Mouse (Mus musculus) embryonic facial prominence, embryonic 11.5 days (tissue): ENCODE data around the gene Bscl2. TPM values are rescaled to one million over a fixed set of nuclear protein-coding genes. Genes with fewer than 3 reads are reported as not detected.

Experiments
- ATAC-seq: fragments of 200-750 bp; cut with Nextera tagmentation; replicated peaks from 2 replicates; pipeline ENCODE4 v1.8.0; 2017; ENCODE audit warnings: low read depth; ENCODE audit not compliant: insufficient number of reproducible peaks, low FRiP score, low TSS enrichment
- DNase-seq: peaks from one replicate; pipeline ENCODE4 v3.0.0-alpha.2; 2015; ENCODE audit warnings: low spot score
- H3K27ac ChIP-seq: fragments of 300-500 bp; sonication (generic); replicated peaks from 2 replicates; pipeline ENCODE4 v1.5.1; 2014; ENCODE audit warnings: mild to moderate bottlenecking, low read depth, low read length, control low read depth
- H3K27me3 ChIP-seq: fragments of 300-500 bp; sonication (generic); 2 replicates; pipeline ENCODE4 v1.6.1; 2014; ENCODE audit warnings: mild to moderate bottlenecking, low read length, moderate library complexity, mixed read lengths; ENCODE audit not compliant: control insufficient read depth, insufficient read depth
- H3K36me3 ChIP-seq: fragments of 300-500 bp; sonication (generic); replicated peaks from 2 replicates; pipeline ENCODE4 v1.6.1; 2014; ENCODE audit warnings: low read depth, mild to moderate bottlenecking, low read length, moderate library complexity, mixed read lengths; ENCODE audit not compliant: control insufficient read depth, insufficient read depth
- H3K4me1 ChIP-seq: fragments of 300-500 bp; sonication (generic); 2 replicates; pipeline ENCODE4 v1.6.1; 2014; ENCODE audit warnings: low read length, mixed read lengths; ENCODE audit not compliant: control insufficient read depth, insufficient read depth
- H3K4me2 ChIP-seq: fragments of 300-500 bp; sonication (generic); 2 replicates; pipeline ENCODE4 v1.6.1; 2014; ENCODE audit warnings: low read depth, mild to moderate bottlenecking, control low read depth, low read length, moderate library complexity
- H3K4me3 ChIP-seq: fragments of 300-500 bp; sonication (generic); 2 replicates; pipeline ENCODE4 v1.5.1; 2014; ENCODE audit warnings: low read depth, low read length, control low read depth
- H3K9ac ChIP-seq: fragments of 300-500 bp; sonication (generic); replicated peaks from 2 replicates; pipeline ENCODE4 v1.6.1; 2014; ENCODE audit warnings: mild to moderate bottlenecking, control low read depth, low read length
- H3K9me3 ChIP-seq: fragments of 300-500 bp; sonication (generic); replicated peaks from 2 replicates; pipeline ENCODE4 v1.6.1; 2016; ENCODE audit warnings: mild to moderate bottlenecking, low read length, inconsistent platforms, mixed read lengths; ENCODE audit not compliant: control insufficient read depth
- WGBS: fragments of 180-500 bp; shearing (Covaris S2); extraction: QIAGEN DNeasy Blood & Tissue Kit; methylation state at CpG from one replicate; pipeline ENCODE4 v1.1.7; 2014; 5-methylcytosine and 5-hydroxymethylcytosine counted together
- polyA plus RNA-seq: library from polyadenylated mRNA; unstranded; fragments of >200 nt; fragmentation: Nextera tagmentation; extraction: Ambion mirVana; gene quantifications from 2 replicates; pipeline ENCODE4 v1.2.1, GENCODE M21; 2014

Gene Bscl2
- polyA plus RNA-seq, 1 experiment from 2014 or later, result 29.9 TPM

- Histone ChIP-seq H3K4me2 (peak within 1 kb of the TSS; percentile 83), H3K27ac (peak within 1 kb of the TSS; percentile 98), H3K4me3 (peak within 1 kb of the TSS; percentile 99), H3K9me3 (no peaks in the 10 kb centered on the region), H3K36me3 (peaks cover 11% of the 10 kb centered on the region), H3K4me1 (no peaks in the 10 kb centered on the region; the same call in 1 of the 2 replicates), H3K9ac (peak within 1 kb of the TSS; percentile 96), H3K27me3 (no peaks in the 10 kb centered on the region)
- WGBS, result under 1% methylated on average over 80 of the region's 83 CpGs
- ATAC-seq (peak; percentile 97), DNase-seq (peak; percentile 98)
Observed at GRCm38 (mm10) chr19:8819596-8820423, 17.5 kb upstream of the Bscl2 start, which contains the start of gene Hnrnpul2. Gene Hnrnpul2 (plus strand): TSS chr19:8820010.

GRCm38 (mm10) chr19:8820424-8820956 is 16.8 kb upstream of the Bscl2 start:
- H3K36me3 ChIP-seq, result peaks cover 14% of the 10 kb centered on the region
- no peaks in the 10 kb centered on the region for H3K27me3 ChIP-seq
- H3K4me1 ChIP-seq, result no peaks in the 10 kb centered on the region; the same call in 1 of the 2 replicates
- DNase-seq, result no peak
- H3K4me2 ChIP-seq, result peak overlapping the region; percentile 83
- H3K9ac ChIP-seq, result peak overlapping the region; percentile 96
- ATAC-seq, result no peak
- H3K4me3 ChIP-seq, result peak overlapping the region; percentile 99
- no peaks in the 10 kb centered on the region for H3K9me3 ChIP-seq
- H3K27ac ChIP-seq, result peak overlapping the region; percentile 98
- under 1% methylated on average over 48 of the region's 48 CpGs for WGBS

- Histone ChIP-seq H3K9ac (peak overlapping the region; percentile 96), H3K9me3 (no peaks in the 10 kb centered on the region), H3K36me3 (peaks cover 17% of the 10 kb centered on the region), H3K27me3 (no peaks in the 10 kb centered on the region), H3K27ac (no peak overlapping the region), H3K4me2 (peak overlapping the region; percentile 83), H3K4me1 (no peaks in the 10 kb centered on the region; the same call in 1 of the 2 replicates), H3K4me3 (peak overlapping the region; percentile 99)
- 2% methylated on average over 7 of the region's 7 CpGs for WGBS
- DNase-seq (no peak), ATAC-seq (no peak)
Observed at GRCm38 (mm10) chr19:8821146-8821545, 16.1 kb upstream of the Bscl2 start.

GRCm38 (mm10) chr19:8822696-8823095 is 14.6 kb upstream of the Bscl2 start:
- H3K9ac ChIP-seq, result no peak overlapping the region; the same call in 1 of the 2 replicates
- 85% methylated on average over 8 of the region's 8 CpGs for WGBS

GRCm38 (mm10) chr19:8829660-8830059 is 7.6 kb upstream of the Bscl2 start, which contains the start of gene AC129217.1:
Gene AC129217.1 (plus strand): TSS chr19:8829773.
- no peaks in the 10 kb centered on the region for H3K4me1 ChIP-seq
- DNase-seq (no peak), ATAC-seq (no peak)
- H3K36me3 ChIP-seq, result peaks cover 48% of the 10 kb centered on the region
- 89% methylated on average over 8 of the region's 8 CpGs for WGBS
- no peak within 1 kb of the TSS for H3K9ac ChIP-seq
- H3K27me3 ChIP-seq, result no peaks in the 10 kb centered on the region
- H3K27ac ChIP-seq, result no peak within 1 kb of the TSS
- H3K4me2 ChIP-seq, result no peak within 1 kb of the TSS
- no peak within 1 kb of the TSS for H3K4me3 ChIP-seq
- no peaks in the 10 kb centered on the region for H3K9me3 ChIP-seq

More at GRCm38 (mm10) chr19:8822696-8823095, 14.6 kb upstream of the Bscl2 start:
- H3K36me3 ChIP-seq, result peaks cover 18% of the 10 kb centered on the region
- H3K27me3 ChIP-seq, result no peaks in the 10 kb centered on the region
- no peaks in the 10 kb centered on the region for H3K4me1 ChIP-seq
- H3K4me2 ChIP-seq, result peak overlapping the region; percentile 83
- peak overlapping the region; percentile 9 for H3K4me3 ChIP-seq
- no peak for ATAC-seq
- no peak overlapping the region for H3K27ac ChIP-seq
- DNase-seq, result no peak
- no peaks in the 10 kb centered on the region for H3K9me3 ChIP-seq

- peaks cover 40% of the 10 kb centered on the region for H3K36me3 ChIP-seq
- no peak overlapping the region for H3K4me3 ChIP-seq
- H3K9me3 ChIP-seq, result no peaks in the 10 kb centered on the region
- H3K4me1 ChIP-seq, result no peaks in the 10 kb centered on the region
- no peak overlapping the region for H3K4me2 ChIP-seq
- no peak overlapping the region for H3K27ac ChIP-seq
- DNase-seq (no peak), ATAC-seq (no peak)
- H3K9ac ChIP-seq, result no peak overlapping the region
- H3K27me3 ChIP-seq, result no peaks in the 10 kb centered on the region
- 86% methylated on average over 8 of the region's 8 CpGs for WGBS
Observed at GRCm38 (mm10) chr19:8830664-8831063, 6.6 kb upstream of the Bscl2 start.

GRCm38 (mm10) chr19:8831262-8831661 is 6.0 kb upstream of the Bscl2 start:
- Histone ChIP-seq H3K9ac (no peak overlapping the region), H3K4me1 (no peaks in the 10 kb centered on the region), H3K36me3 (peaks cover 36% of the 10 kb centered on the region), H3K9me3 (no peaks in the 10 kb centered on the region), H3K27ac (no peak overlapping the region), H3K4me2 (no peak overlapping the region), H3K4me3 (no peak overlapping the region), H3K27me3 (no peaks in the 10 kb centered on the region)
- 87% methylated on average over 11 of the region's 11 CpGs for WGBS
- no peak for DNase-seq
- ATAC-seq, result no peak

GRCm38 (mm10) chr19:8832971-8833370 is 4.3 kb upstream of the Bscl2 start:
- no peak overlapping the region for H3K4me3 ChIP-seq
- WGBS, result 95% methylated on average over 4 of the region's 4 CpGs
- ATAC-seq (no peak), DNase-seq (no peak)
- H3K27ac ChIP-seq, result no peak overlapping the region
- H3K4me2 ChIP-seq, result no peak overlapping the region
- peaks cover 33% of the 10 kb centered on the region for H3K36me3 ChIP-seq
- no peaks in the 10 kb centered on the region for H3K4me1 ChIP-seq
- no peak overlapping the region for H3K9ac ChIP-seq
- H3K9me3 ChIP-seq, result no peaks in the 10 kb centered on the region
- H3K27me3 ChIP-seq, result no peaks in the 10 kb centered on the region
